Comparison of ENCODE assay signal across 8 mouse cellular contexts in the genomic region with DNA sequence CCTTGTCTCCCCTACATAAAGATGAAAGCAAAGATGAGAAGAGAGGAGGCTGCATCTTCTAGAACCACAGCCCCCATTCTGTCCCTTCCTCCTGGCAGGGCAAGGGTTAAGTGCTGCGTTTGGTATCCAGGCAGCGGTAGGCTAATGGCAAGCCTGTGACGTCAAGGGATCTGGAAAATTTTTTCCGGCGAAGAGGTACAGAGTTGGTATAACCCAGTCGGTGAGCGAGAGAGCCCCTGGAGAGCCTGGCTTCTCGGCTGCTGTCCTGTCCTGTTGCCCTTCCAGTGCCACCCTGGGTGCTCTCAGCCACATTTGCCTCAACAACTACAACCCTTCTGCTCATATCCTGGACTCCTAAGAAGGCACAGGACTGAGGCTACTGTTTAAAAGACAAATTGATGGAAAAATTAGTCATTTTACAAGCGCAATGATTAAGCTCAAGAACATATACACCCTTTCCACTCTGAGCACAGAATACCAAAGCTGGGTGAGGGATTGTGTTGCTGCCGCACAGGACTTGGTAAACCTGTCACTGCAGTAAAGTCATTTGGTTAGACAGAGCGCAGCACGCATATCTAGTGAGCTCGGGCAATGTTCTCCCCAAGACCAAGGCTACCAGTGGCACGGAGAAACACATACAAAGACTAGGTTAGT. TPM values are rescaled to one million over a fixed set of nuclear protein-coding genes. Genes with fewer than 3 reads are reported as not detected.
DNase-seq lines count a peak whose midpoint lies in the region; ATAC-seq lines count a peak whose summit lies in the region.

No protein-coding gene starts in this region.

- peak; percentile 47 to 57 for DNase-seq in adrenal gland, adult 18-20 months (ENCODE audit: low spot score in 2 of 2)
- peak; percentile 75 to 84 for DNase-seq in cerebellum, adult 18-20 months
- DNase-seq in frontal cortex, postnatal 10 days (ENCODE audit: low spot score in 2 of 2): peak; percentile 66
- peak; percentile 74 for DNase-seq in kidney, adult 18-20 months
- DNase-seq in adipocyte (ENCODE audit: low spot score): no peak

- 32% methylated on average over 14 of the region's 14 CpGs for WGBS in limb, embryonic 12.5 days
- 25% methylated on average over 14 of the region's 14 CpGs for WGBS in midbrain, embryonic 16.5 days

- H3K27ac ChIP-seq in limb, embryonic 12.5 days: no peak overlapping the region
- H3K27ac ChIP-seq in midbrain, embryonic 16.5 days (ENCODE audit: low read length): peak overlapping the region; percentile 51; the same call in 1 of the 2 replicates

- H3K27me3 ChIP-seq in limb, embryonic 12.5 days: peaks cover 48% of the 10 kb centered on the region
- no peaks in the 10 kb centered on the region for H3K27me3 ChIP-seq in midbrain, embryonic 16.5 days (ENCODE audit: control insufficient read depth, insufficient read depth, low read depth, low read length)

- no peak for ATAC-seq in limb, embryonic 12.5 days (ENCODE audit: insufficient number of reproducible peaks, insufficient read depth, low FRiP score, low TSS enrichment, low read depth)
- ATAC-seq in midbrain, embryonic 16.5 days: no peak
- no peak for ATAC-seq in inflammation-experienced regulatory T-cells, adult 6 months

- H3K4me3 ChIP-seq in limb, embryonic 12.5 days (replicated peaks): no peak overlapping the region; the same call in 1 of the 2 replicates
- H3K4me3 ChIP-seq in midbrain, embryonic 16.5 days (ENCODE audit: low read depth, low read length): peak overlapping the region; percentile 64

- H3K9me3 ChIP-seq in limb, embryonic 12.5 days: no peaks in the 10 kb centered on the region
- H3K9me3 ChIP-seq in midbrain, embryonic 16.5 days (replicated peaks; ENCODE audit: control insufficient read depth, low read length, poor library complexity, severe bottlenecking): no peaks in the 10 kb centered on the region

- peaks cover 35% of the 10 kb centered on the region for H3K4me1 ChIP-seq in limb, embryonic 12.5 days (replicated peaks)
- H3K4me1 ChIP-seq in midbrain, embryonic 16.5 days (ENCODE audit: control insufficient read depth, insufficient read depth, low read length): peaks cover 16% of the 10 kb centered on the region

- H3K9ac ChIP-seq in limb, embryonic 12.5 days (replicated peaks): no peak overlapping the region
- H3K9ac ChIP-seq in midbrain, embryonic 16.5 days (ENCODE audit: low read depth, low read length): peak overlapping the region; percentile 61

- H3K36me3 ChIP-seq in limb, embryonic 12.5 days: no peaks in the 10 kb centered on the region
- H3K36me3 ChIP-seq in midbrain, embryonic 16.5 days (ENCODE audit: control insufficient read depth, insufficient read depth, low read length): peaks cover 7% of the 10 kb centered on the region; the same call in 1 of the 2 replicates

- H3K4me2 ChIP-seq in limb, embryonic 12.5 days: peak overlapping the region; percentile 44
- H3K4me2 ChIP-seq in midbrain, embryonic 16.5 days (ENCODE audit: low read length): peak overlapping the region; percentile 68

RNA-seq across cellular contexts. Expression of gene Atp1b1, which starts 3.3 kb away (rescaled TPM):
- 10 to 100 TPM; 60.3 to 71.3 TPM for total RNA-seq in adrenal gland, adult 18-20 months (2021)
- polyA plus RNA-seq in limb, embryonic 12.5 days (2016; fragmentation: Nextera tagmentation; extraction: Ambion mirVana): 3.3 and 3.6 TPM in 2 replicates
- polyA plus RNA-seq in midbrain, embryonic 16.5 days (2015; fragmentation: Nextera tagmentation; extraction: Ambion mirVana): 238 and 311 TPM in 2 replicates
- polyA plus RNA-seq in inflammation-experienced regulatory T-cells, adult 6 months (2017; shearing (Covaris generic)): 1 to 10 TPM in 2 of 3 experiments, under 1 TPM in 1; 0.19 to 3.4 (median 2.4) TPM

Comparison
In these comparisons a context has a peak if more than half of its experiments do, and no peak if none do; other contexts are left out.
1. RNA of gene Atp1b1, which starts 3.3 kb away (polyA plus RNA-seq): 238 to 311 TPM in midbrain, embryonic 16.5 days; 3.3 to 3.6 TPM in limb, embryonic 12.5 days and 0.19 to 3.4 TPM in inflammation-experienced regulatory T-cells, adult 6 months; every median in the first group is over 10 times any median in the second.